Mouse (Mus musculus): Measurements from ENCODE around the gene Ucp1. TPM values are rescaled to one million over a fixed set of nuclear protein-coding genes. Genes with fewer than 3 reads are reported as not detected.

The Ucp1 gene
- not detected in 2 replicates for polyA plus RNA-seq (2012; ENCODE audit: insufficient read depth, insufficient read length, low replicate concordance, missing spikeins)

GRCm38 (mm10) chr8:83290176-83290575 lies at the start of gene Ucp1:
TSS of gene Ucp1 (plus strand) at chr8:83290352.
- Histone ChIP-seq H3K4me3 (ENCODE audit: insufficient read depth, low read depth, low read length) (no peak within 1 kb of the TSS), H3K27ac (ENCODE audit: insufficient read depth, low read depth, low read length) (no peak within 1 kb of the TSS), H3K4me1 (ENCODE audit: control insufficient read depth, insufficient read depth, low read length) (peaks cover 5% of the 10 kb centered on the region)
- TF ChIP-seq CTCF (IDR thresholded peaks at IDR 0.05; ENCODE audit: insufficient read depth, low read depth, low read length) (no peak), POLR2A (IDR thresholded peaks at IDR 0.05; ENCODE audit: insufficient read depth, low read depth, low read length) (no peak)
- WGBS: 5% methylated on average over 20 of the region's 20 CpGs

DNA sequence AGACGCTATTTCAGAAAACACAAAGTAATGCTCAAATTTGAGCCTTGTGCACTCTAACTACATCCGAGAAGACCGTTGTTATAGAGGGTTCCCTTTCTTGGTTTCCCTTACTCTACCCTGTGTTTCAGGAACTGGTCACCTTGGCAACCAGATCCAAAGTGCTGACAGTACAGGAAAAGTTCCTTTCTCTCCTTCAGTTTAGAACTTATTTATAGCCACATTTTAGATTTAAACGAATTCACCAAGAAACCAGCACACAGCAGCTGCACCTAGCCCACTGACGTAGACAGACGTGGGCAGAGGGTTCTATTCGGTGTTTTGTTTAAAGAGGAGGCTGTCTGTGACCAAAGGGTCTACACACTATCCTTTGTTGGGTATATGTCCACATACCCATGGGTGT lies 46.0 kb upstream of the Ucp1 start:
- peak overlapping the region; percentile 29; the same call in 1 of the 2 replicates for H3K27ac ChIP-seq (ENCODE audit: insufficient read depth, low read depth, low read length)
- H3K4me3 ChIP-seq (ENCODE audit: insufficient read depth, low read depth, low read length): no peak overlapping the region
- TF ChIP-seq POLR2A (IDR thresholded peaks at IDR 0.05; ENCODE audit: insufficient read depth, low read depth, low read length) (no peak), CTCF (IDR thresholded peaks at IDR 0.05; ENCODE audit: insufficient read depth, low read depth, low read length) (no peak)
- H3K4me1 ChIP-seq (ENCODE audit: control insufficient read depth, insufficient read depth, low read length): peaks cover 7% of the 10 kb centered on the region; the same call in 1 of the 2 replicates
- 37% methylated on average over 7 of the region's 7 CpGs for WGBS

- TF ChIP-seq CTCF (IDR thresholded peaks at IDR 0.05; ENCODE audit: insufficient read depth, low read depth, low read length): no peak
- TF ChIP-seq POLR2A (IDR thresholded peaks at IDR 0.05; ENCODE audit: insufficient read depth, low read depth, low read length): no peak
- no peak overlapping the region for H3K4me3 ChIP-seq (ENCODE audit: insufficient read depth, low read depth, low read length)
- H3K27ac ChIP-seq (ENCODE audit: insufficient read depth, low read depth, low read length): no peak overlapping the region
- 92% methylated on average over 6 of the region's 6 CpGs for WGBS
- peaks cover 2% of the 10 kb centered on the region; the same call in 1 of the 2 replicates for H3K4me1 ChIP-seq (ENCODE audit: control insufficient read depth, insufficient read depth, low read length)
Observed at GRCm38 (mm10) chr8:83250858-83251257, 39.3 kb upstream of the Ucp1 start.

GRCm38 (mm10) chr8:83251362-83252246 lies 38.5 kb upstream of the Ucp1 start:
- 40% methylated on average over 14 of the region's 14 CpGs for WGBS
- Histone ChIP-seq H3K4me3 (ENCODE audit: insufficient read depth, low read depth, low read length) (no peak overlapping the region), H3K4me1 (ENCODE audit: control insufficient read depth, insufficient read depth, low read length) (no peaks in the 10 kb centered on the region), H3K27ac (ENCODE audit: insufficient read depth, low read depth, low read length) (no peak overlapping the region)
- no peak for TF ChIP-seq CTCF (IDR thresholded peaks at IDR 0.05; ENCODE audit: insufficient read depth, low read depth, low read length)
- TF ChIP-seq POLR2A (IDR thresholded peaks at IDR 0.05; ENCODE audit: insufficient read depth, low read depth, low read length): no peak

DNA sequence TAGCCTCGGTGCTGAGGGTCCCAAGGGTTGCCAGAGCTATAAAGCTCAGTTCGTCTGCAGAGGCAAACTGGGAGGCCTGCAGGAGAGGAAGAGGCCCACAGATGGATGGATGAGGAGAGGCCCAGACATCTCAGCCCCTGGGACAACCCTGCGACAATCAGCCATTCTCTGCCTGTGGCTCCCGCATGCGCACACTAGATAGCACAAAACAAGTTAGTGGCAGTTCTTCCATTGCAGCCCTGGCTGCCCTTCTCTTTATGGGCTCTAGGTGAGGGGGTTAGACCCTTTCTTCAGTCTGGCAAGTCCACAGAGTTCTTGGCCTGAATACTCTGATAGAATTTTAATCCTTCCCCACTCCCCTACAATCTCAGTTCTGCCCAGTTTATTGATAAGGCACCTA lies 37.4 kb upstream of the Ucp1 start:
- H3K4me1 ChIP-seq (ENCODE audit: control insufficient read depth, insufficient read depth, low read length): no peaks in the 10 kb centered on the region
- H3K27ac ChIP-seq (ENCODE audit: insufficient read depth, low read depth, low read length): no peak overlapping the region
- no peak overlapping the region for H3K4me3 ChIP-seq (ENCODE audit: insufficient read depth, low read depth, low read length)
- 94% methylated on average over 5 of the region's 5 CpGs for WGBS
- no peak for TF ChIP-seq CTCF (IDR thresholded peaks at IDR 0.05; ENCODE audit: insufficient read depth, low read depth, low read length)
- TF ChIP-seq POLR2A (IDR thresholded peaks at IDR 0.05; ENCODE audit: insufficient read depth, low read depth, low read length): no peak

DNA sequence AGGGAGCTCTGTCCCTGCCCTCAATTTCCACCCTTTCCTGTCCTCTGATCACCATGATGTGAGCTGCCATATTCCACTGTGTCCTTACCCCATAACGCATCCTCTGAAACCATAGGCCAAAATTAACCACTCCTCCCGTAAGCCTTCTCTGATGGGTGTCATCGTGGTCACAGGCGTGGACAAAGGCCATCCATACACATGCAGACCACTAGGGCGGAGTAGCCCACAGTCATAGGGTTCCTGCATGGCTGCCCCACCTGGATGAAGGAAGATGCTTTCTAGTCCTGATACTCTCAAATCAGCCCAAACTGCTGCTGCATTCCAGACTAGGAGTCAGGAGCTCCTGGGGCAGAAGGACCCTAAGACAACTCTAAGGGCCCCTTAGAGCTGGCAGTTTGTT lies 32.5 kb upstream of the Ucp1 start:
- H3K4me1 ChIP-seq (ENCODE audit: control insufficient read depth, insufficient read depth, low read length): no peaks in the 10 kb centered on the region
- TF ChIP-seq POLR2A (IDR thresholded peaks at IDR 0.05; ENCODE audit: insufficient read depth, low read depth, low read length) (no peak), CTCF (IDR thresholded peaks at IDR 0.05; ENCODE audit: insufficient read depth, low read depth, low read length) (no peak)
- no peak overlapping the region for H3K4me3 ChIP-seq (ENCODE audit: insufficient read depth, low read depth, low read length)
- no peak overlapping the region for H3K27ac ChIP-seq (ENCODE audit: insufficient read depth, low read depth, low read length)
- WGBS: 96% methylated on average over 5 of the region's 5 CpGs

DNA sequence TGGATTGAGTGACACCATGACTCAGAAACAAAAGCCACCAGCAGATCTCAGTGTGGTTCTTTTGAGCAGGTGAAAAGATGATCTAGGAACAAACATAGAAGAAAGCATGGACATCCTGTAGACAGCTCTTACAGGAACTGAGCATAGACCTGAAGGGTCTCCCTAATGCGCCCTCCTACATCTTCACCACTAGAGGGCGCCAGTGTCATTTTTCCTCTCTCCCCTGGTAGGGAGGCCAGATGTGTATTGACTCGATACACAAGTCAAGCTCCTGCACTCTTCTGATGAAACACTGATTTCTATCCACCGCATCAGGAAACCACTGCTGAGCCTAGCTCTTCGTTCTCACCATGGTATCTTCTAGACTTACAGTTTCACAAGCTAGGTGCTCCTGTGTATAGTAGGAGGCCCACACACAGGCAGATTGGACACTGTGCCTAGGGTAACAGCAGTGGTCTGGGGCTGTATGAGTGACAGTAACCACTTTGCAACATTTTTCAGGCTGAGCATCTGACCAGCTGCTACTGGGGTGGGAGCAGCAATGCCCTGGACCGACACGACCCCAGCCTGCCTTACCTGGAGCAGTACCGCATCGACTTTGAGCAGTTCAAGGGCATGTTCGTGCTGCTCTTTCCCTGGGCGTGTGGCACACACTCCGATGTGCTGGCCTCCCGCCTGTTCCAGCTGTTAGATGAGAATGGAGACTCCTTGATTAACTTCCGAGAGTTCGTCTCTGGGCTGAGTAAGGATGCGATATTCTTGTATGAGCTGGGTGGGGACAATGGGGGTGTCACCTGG lies 29.5 kb upstream of the Ucp1 start:
- Histone ChIP-seq H3K4me3 (ENCODE audit: insufficient read depth, low read depth, low read length) (no peak overlapping the region), H3K4me1 (ENCODE audit: control insufficient read depth, insufficient read depth, low read length) (no peaks in the 10 kb centered on the region), H3K27ac (ENCODE audit: insufficient read depth, low read depth, low read length) (no peak overlapping the region)
- no peak for TF ChIP-seq POLR2A (IDR thresholded peaks at IDR 0.05; ENCODE audit: insufficient read depth, low read depth, low read length)
- TF ChIP-seq CTCF (IDR thresholded peaks at IDR 0.05; ENCODE audit: insufficient read depth, low read depth, low read length): no peak
- WGBS: 69% methylated on average over 16 of the region's 16 CpGs

DNA sequence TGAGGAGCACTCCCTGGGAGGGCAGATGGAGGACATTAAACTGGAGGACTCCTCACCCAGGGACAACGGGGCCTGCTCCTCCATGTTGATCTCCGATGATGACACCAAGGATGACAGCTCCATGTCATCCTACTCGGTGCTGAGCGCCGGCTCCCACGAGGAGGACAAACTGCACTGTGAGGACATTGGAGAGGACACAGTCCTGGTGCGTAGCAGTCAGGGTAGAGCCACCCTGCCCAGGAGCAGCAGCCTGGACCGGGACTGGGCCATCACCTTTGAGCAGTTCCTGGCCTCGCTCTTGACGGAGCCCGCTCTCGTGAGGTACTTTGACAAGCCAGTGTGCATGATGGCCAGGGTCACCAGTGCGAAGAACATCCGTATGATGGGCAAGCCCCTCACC lies 19.0 kb upstream of the Ucp1 start:
- 97% methylated on average over 14 of the region's 14 CpGs for WGBS
- TF ChIP-seq POLR2A (IDR thresholded peaks at IDR 0.05; ENCODE audit: insufficient read depth, low read depth, low read length) (no peak), CTCF (IDR thresholded peaks at IDR 0.05; ENCODE audit: insufficient read depth, low read depth, low read length) (no peak)

GRCm38 (mm10) chr8:83272464-83272863 lies 17.7 kb upstream of the Ucp1 start:
- TF ChIP-seq POLR2A (IDR thresholded peaks at IDR 0.05; ENCODE audit: insufficient read depth, low read depth, low read length) (no peak), CTCF (IDR thresholded peaks at IDR 0.05; ENCODE audit: insufficient read depth, low read depth, low read length) (no peak)
- Histone ChIP-seq H3K27ac (ENCODE audit: insufficient read depth, low read depth, low read length) (no peak overlapping the region), H3K4me3 (ENCODE audit: insufficient read depth, low read depth, low read length) (no peak overlapping the region), H3K4me1 (ENCODE audit: control insufficient read depth, insufficient read depth, low read length) (peaks cover 3% of the 10 kb centered on the region; the same call in 1 of the 2 replicates)
- WGBS: 82% methylated on average over 10 of the region's 10 CpGs

More for the DNA sequence above, 19.0 kb upstream of the Ucp1 start:
- Histone ChIP-seq H3K4me3 (ENCODE audit: insufficient read depth, low read depth, low read length) (no peak overlapping the region), H3K27ac (ENCODE audit: insufficient read depth, low read depth, low read length) (no peak overlapping the region), H3K4me1 (ENCODE audit: control insufficient read depth, insufficient read depth, low read length) (peaks cover 3% of the 10 kb centered on the region; the same call in 1 of the 2 replicates)
